Mouse (Mus musculus) liver, adult 10 weeks (tissue): Measurements from ENCODE around the gene AI597479. TPM values are rescaled to one million over a fixed set of nuclear protein-coding genes. Genes with fewer than 3 reads are reported as not detected.

Source experiments
- polyA plus RNA-seq: library from polyadenylated mRNA; stranded (reverse); fragments of 350-450 nt; fragmentation: Illumina TruSeq; extraction: RNeasy Lipid Tissue Mini Kit (QIAGEN cat#74804); gene quantifications from one replicate; pipeline ENCODE4 v1.2.3, GENCODE M21; 2014; ENCODE audit warnings: low read depth, low replicate concordance

The AI597479 gene
- 14.1 TPM for polyA plus RNA-seq

GRCm38 (mm10) chr1:43098031-43098984 lies at the start of gene AI597479, which contains the start of gene Tgfbrap1:
Gene AI597479, plus strand, starts transcription at chr1:43098710.
Gene Tgfbrap1, minus strand, starts transcription at chr1:43098637.

Other genes with a start within 250 kb of the AI597479 start
- gene Mrps9, start 247.5 kb upstream of the AI597479 start, polyA plus RNA-seq = 24.8 TPM
- not detected for gene Gpr45, start 145.8 kb upstream of the AI597479 start, polyA plus RNA-seq
- 9.3 TPM for gene Tgfbrap1, start 73 bp upstream of the AI597479 start, polyA plus RNA-seq
- gene Fhl2, start 98.3 kb downstream of the AI597479 start, polyA plus RNA-seq = 0.24 TPM